Mouse (Mus musculus) left cerebral cortex, adult 18-20 months (tissue): ENCODE data around the gene Sp2. TPM values are rescaled to one million over a fixed set of nuclear protein-coding genes. Genes with fewer than 3 reads are reported as not detected.
A peak's percentile ranks its signal among the peaks of the same experiment; 100 is the strongest.

Experiments
- DNase-seq, 2 experiments: peaks; one replicate each; pipeline ENCODE4 v3.0.0; 2021 to 2022; ENCODE audit warnings: low spot score in 2 of 2, mixed read lengths in 1 of 2
- total RNA-seq, 2 experiments: library from RNA; stranded (reverse); gene quantifications; 2 replicates each; pipeline ENCODE4 v1.2.3; 2021

The Sp2 gene
- total RNA-seq, 2 experiments from 2014 or later, result 11.4 to 11.9 TPM

GRCm38 (mm10) chr11:96996773-96997379, 14.1 kb upstream of the Sp2 start:
- DNase-seq, result no peak

- DNase-seq, result no peak
Measured at GRCm38 (mm10) chr11:96995836-96996772, 13.3 kb upstream of the Sp2 start.

- no peak for DNase-seq
Measured at GRCm38 (mm10) chr11:96995031-96995430, 12.3 kb upstream of the Sp2 start.

GRCm38 (mm10) chr11:96992722-96993311, 10.1 kb upstream of the Sp2 start:
- no peak for DNase-seq

GRCm38 (mm10) chr11:96991501-96991900, 8.7 kb upstream of the Sp2 start:
- DNase-seq, result no peak

- DNase-seq, result peak in 1 of 2 experiments; percentile 26
Measured at GRCm38 (mm10) chr11:96987873-96988655, 5.3 kb upstream of the Sp2 start.

GRCm38 (mm10) chr11:96986463-96986862, 3.7 kb upstream of the Sp2 start:
- no peak for DNase-seq

- DNase-seq, result no peak
Measured at GRCm38 (mm10) chr11:96984903-96985302, 2.1 kb upstream of the Sp2 start.

GRCm38 (mm10) chr11:96982355-96982754, 404 bp downstream of the Sp2 start:
- DNase-seq, result peak; percentile 83

- no peak for DNase-seq
Measured at GRCm38 (mm10) chr11:96981461-96981860, 1.3 kb downstream of the Sp2 start.

- no peak for DNase-seq
Measured at GRCm38 (mm10) chr11:96980021-96980420, 2.7 kb downstream of the Sp2 start.

GRCm38 (mm10) chr11:96979329-96979728, 3.4 kb downstream of the Sp2 start:
- no peak for DNase-seq

- no peak for DNase-seq
Measured at GRCm38 (mm10) chr11:96978401-96979246, 4.1 kb downstream of the Sp2 start.

- peak; percentile 97 to 99 for DNase-seq
Measured at GRCm38 (mm10) chr11:96977606-96978400, 5.0 kb downstream of the Sp2 start.

GRCm38 (mm10) chr11:96976911-96977591, 5.7 kb downstream of the Sp2 start:
- peak; percentile 70 to 86 for DNase-seq

- DNase-seq, result no peak
Measured at GRCm38 (mm10) chr11:96976379-96976687, 6.4 kb downstream of the Sp2 start.

- DNase-seq, result no peak
Measured at GRCm38 (mm10) chr11:96975511-96976378, 7.0 kb downstream of the Sp2 start.

GRCm38 (mm10) chr11:96974813-96975212, 7.9 kb downstream of the Sp2 start:
- DNase-seq, result no peak
